Mouse (Mus musculus): ENCODE measurements around the gene Cercam. TPM values are rescaled to one million over a fixed set of nuclear protein-coding genes. Genes with fewer than 3 reads are reported as not detected.
A peak's percentile ranks its signal among the peaks of the same experiment; 100 is the strongest.
"Not testable (repeated sequence)": the region's sequence is repeated elsewhere in the genome, so short reads cannot be mapped to it uniquely, and the experiment has no call there.

Cercam gene
- polyA plus RNA-seq, 1 experiment from 2014 or later: 8.7 TPM

GRCm38 (mm10) chr2:29898081-29898480 is 29.1 kb downstream of the Cercam start:
- no peak overlapping the region for H3K4me2 ChIP-seq (ENCODE audit: low read depth, severe bottlenecking)
- WGBS: 96% methylated on average over 1 of the region's 1 CpGs
- H3K27me3 ChIP-seq (ENCODE audit: control insufficient read depth, insufficient read depth, low read length): no peaks in the 10 kb centered on the region
- H3K4me3 ChIP-seq (ENCODE audit: low read depth, low read length): no peak overlapping the region
- DNase-seq (ENCODE audit: low spot score): no peak
- no peaks in the 10 kb centered on the region for H3K4me1 ChIP-seq (ENCODE audit: control insufficient read depth, insufficient read depth, low read length)
- H3K9me3 ChIP-seq (ENCODE audit: control insufficient read depth, low read length): no peaks in the 10 kb centered on the region
- no peak overlapping the region for H3K27ac ChIP-seq (replicated peaks; ENCODE audit: low read depth, low read length)
- ATAC-seq (ENCODE audit: insufficient number of reproducible peaks, low FRiP score, low TSS enrichment, low read depth): no peak
- no peak overlapping the region for H3K9ac ChIP-seq (ENCODE audit: low read length)
- peaks cover 43% of the 10 kb centered on the region for H3K36me3 ChIP-seq (ENCODE audit: control insufficient read depth, insufficient read depth, low read length)

- Histone ChIP-seq H3K9ac (ENCODE audit: low read length) (no peak overlapping the region), H3K27ac (replicated peaks; ENCODE audit: low read depth, low read length) (no peak overlapping the region), H3K4me1 (ENCODE audit: control insufficient read depth, insufficient read depth, low read length) (no peaks in the 10 kb centered on the region), H3K36me3 (ENCODE audit: control insufficient read depth, insufficient read depth, low read length) (peaks cover 31% of the 10 kb centered on the region; the same call in 1 of the 2 replicates), H3K4me2 (ENCODE audit: low read depth, severe bottlenecking) (no peak overlapping the region), H3K9me3 (ENCODE audit: control insufficient read depth, low read length) (no peaks in the 10 kb centered on the region), H3K4me3 (ENCODE audit: low read depth, low read length) (no peak overlapping the region), H3K27me3 (ENCODE audit: control insufficient read depth, insufficient read depth, low read length) (no peaks in the 10 kb centered on the region)
- DNase-seq (ENCODE audit: low spot score) (no peak), ATAC-seq (ENCODE audit: insufficient number of reproducible peaks, low FRiP score, low TSS enrichment, low read depth) (no peak)
- WGBS: 93% methylated on average over 10 of the region's 10 CpGs
These were observed 33.2 kb downstream of the Cercam start for GRCm38 (mm10) chr2:29902194-29902593.

- WGBS: 74% methylated on average over 2 of the region's 2 CpGs
- H3K27ac ChIP-seq (replicated peaks; ENCODE audit: low read depth, low read length); H3K4me2 ChIP-seq (ENCODE audit: low read depth, severe bottlenecking); DNase-seq (ENCODE audit: low spot score); H3K4me3 ChIP-seq (ENCODE audit: low read depth, low read length); H3K27me3 ChIP-seq (ENCODE audit: control insufficient read depth, insufficient read depth, low read length); ATAC-seq (ENCODE audit: insufficient number of reproducible peaks, low FRiP score, low TSS enrichment, low read depth); H3K9ac ChIP-seq (ENCODE audit: low read length); H3K4me1 ChIP-seq (ENCODE audit: control insufficient read depth, insufficient read depth, low read length); H3K9me3 ChIP-seq (ENCODE audit: control insufficient read depth, low read length): not testable (repeated sequence)
- peaks cover 25% of the 10 kb centered on the region; the same call in 1 of the 2 replicates for H3K36me3 ChIP-seq (ENCODE audit: control insufficient read depth, insufficient read depth, low read length)
These were observed 39.2 kb downstream of the Cercam start for GRCm38 (mm10) chr2:29908171-29908570.

- Histone ChIP-seq H3K27ac (replicated peaks; ENCODE audit: low read depth, low read length) (no peak overlapping the region), H3K4me1 (ENCODE audit: control insufficient read depth, insufficient read depth, low read length) (no peaks in the 10 kb centered on the region), H3K9ac (ENCODE audit: low read length) (no peak overlapping the region), H3K27me3 (ENCODE audit: control insufficient read depth, insufficient read depth, low read length) (no peaks in the 10 kb centered on the region), H3K4me3 (ENCODE audit: low read depth, low read length) (no peak overlapping the region), H3K36me3 (ENCODE audit: control insufficient read depth, insufficient read depth, low read length) (peaks cover 27% of the 10 kb centered on the region), H3K4me2 (ENCODE audit: low read depth, severe bottlenecking) (no peak overlapping the region), H3K9me3 (ENCODE audit: control insufficient read depth, low read length) (no peaks in the 10 kb centered on the region)
- ATAC-seq (ENCODE audit: insufficient number of reproducible peaks, low FRiP score, low TSS enrichment, low read depth) (no peak), DNase-seq (ENCODE audit: low spot score) (no peak)
- 94% methylated on average over 2 of the region's 2 CpGs for WGBS
These were observed 41.1 kb downstream of the Cercam start for GRCm38 (mm10) chr2:29910042-29910441.

GRCm38 (mm10) chr2:29917621-29918020 is 48.7 kb downstream of the Cercam start:
- ATAC-seq (ENCODE audit: insufficient number of reproducible peaks, low FRiP score, low TSS enrichment, low read depth) (no peak), DNase-seq (ENCODE audit: low spot score) (no peak)
- Histone ChIP-seq H3K9ac (ENCODE audit: low read length) (no peak overlapping the region), H3K4me3 (ENCODE audit: low read depth, low read length) (no peak overlapping the region), H3K36me3 (ENCODE audit: control insufficient read depth, insufficient read depth, low read length) (peaks cover 27% of the 10 kb centered on the region), H3K27me3 (ENCODE audit: control insufficient read depth, insufficient read depth, low read length) (no peaks in the 10 kb centered on the region), H3K27ac (replicated peaks; ENCODE audit: low read depth, low read length) (no peak overlapping the region), H3K4me2 (ENCODE audit: low read depth, severe bottlenecking) (no peak overlapping the region), H3K4me1 (ENCODE audit: control insufficient read depth, insufficient read depth, low read length) (no peaks in the 10 kb centered on the region), H3K9me3 (ENCODE audit: control insufficient read depth, low read length) (no peaks in the 10 kb centered on the region)
- 93% methylated on average over 11 of the region's 11 CpGs for WGBS

- ATAC-seq (ENCODE audit: insufficient number of reproducible peaks, low FRiP score, low TSS enrichment, low read depth) (no peak), DNase-seq (ENCODE audit: low spot score) (peak; percentile 27)
- H3K9me3 ChIP-seq (ENCODE audit: control insufficient read depth, low read length): no peaks in the 10 kb centered on the region
- H3K36me3 ChIP-seq (ENCODE audit: control insufficient read depth, insufficient read depth, low read length): peaks cover 31% of the 10 kb centered on the region
- no peak overlapping the region for H3K4me3 ChIP-seq (ENCODE audit: low read depth, low read length)
- H3K27me3 ChIP-seq (ENCODE audit: control insufficient read depth, insufficient read depth, low read length): no peaks in the 10 kb centered on the region
- no peaks in the 10 kb centered on the region for H3K4me1 ChIP-seq (ENCODE audit: control insufficient read depth, insufficient read depth, low read length)
- H3K4me2 ChIP-seq (ENCODE audit: low read depth, severe bottlenecking): no peak overlapping the region
- WGBS: 85% methylated on average over 11 of the region's 11 CpGs
- no peak overlapping the region for H3K9ac ChIP-seq (ENCODE audit: low read length)
- no peak overlapping the region for H3K27ac ChIP-seq (replicated peaks; ENCODE audit: low read depth, low read length)
These were observed 53.0 kb downstream of the Cercam start for GRCm38 (mm10) chr2:29922011-29922410.

- Histone ChIP-seq H3K27ac (replicated peaks; ENCODE audit: low read depth, low read length) (no peak overlapping the region), H3K4me3 (ENCODE audit: low read depth, low read length) (no peak overlapping the region), H3K9me3 (ENCODE audit: control insufficient read depth, low read length) (no peaks in the 10 kb centered on the region), H3K36me3 (ENCODE audit: control insufficient read depth, insufficient read depth, low read length) (peaks cover 22% of the 10 kb centered on the region), H3K4me2 (ENCODE audit: low read depth, severe bottlenecking) (no peak overlapping the region), H3K9ac (ENCODE audit: low read length) (no peak overlapping the region), H3K27me3 (ENCODE audit: control insufficient read depth, insufficient read depth, low read length) (no peaks in the 10 kb centered on the region), H3K4me1 (ENCODE audit: control insufficient read depth, insufficient read depth, low read length) (no peaks in the 10 kb centered on the region)
- ATAC-seq (ENCODE audit: insufficient number of reproducible peaks, low FRiP score, low TSS enrichment, low read depth) (no peak), DNase-seq (ENCODE audit: low spot score) (no peak)
- WGBS: 93% methylated on average over 5 of the region's 5 CpGs
These were observed 57.6 kb downstream of the Cercam start for GRCm38 (mm10) chr2:29926542-29926941.

GRCm38 (mm10) chr2:29930506-29930905 is 61.5 kb downstream of the Cercam start:
- WGBS: 86% methylated on average over 10 of the region's 10 CpGs
- H3K4me2 ChIP-seq (ENCODE audit: low read depth, severe bottlenecking): no peak overlapping the region
- H3K9me3 ChIP-seq (ENCODE audit: control insufficient read depth, low read length): no peaks in the 10 kb centered on the region
- no peak for DNase-seq (ENCODE audit: low spot score)
- H3K4me1 ChIP-seq (ENCODE audit: control insufficient read depth, insufficient read depth, low read length): no peaks in the 10 kb centered on the region
- no peaks in the 10 kb centered on the region for H3K27me3 ChIP-seq (ENCODE audit: control insufficient read depth, insufficient read depth, low read length)
- H3K9ac ChIP-seq (ENCODE audit: low read length): no peak overlapping the region
- H3K27ac ChIP-seq (replicated peaks; ENCODE audit: low read depth, low read length): no peak overlapping the region
- H3K36me3 ChIP-seq (ENCODE audit: control insufficient read depth, insufficient read depth, low read length): peaks cover 3% of the 10 kb centered on the region
- no peak for ATAC-seq (ENCODE audit: insufficient number of reproducible peaks, low FRiP score, low TSS enrichment, low read depth)
- no peak overlapping the region for H3K4me3 ChIP-seq (ENCODE audit: low read depth, low read length)

GRCm38 (mm10) chr2:29931194-29931593 is 62.2 kb downstream of the Cercam start:
- H3K9ac ChIP-seq (ENCODE audit: low read length): no peak overlapping the region
- ATAC-seq (ENCODE audit: insufficient number of reproducible peaks, low FRiP score, low TSS enrichment, low read depth) (no peak), DNase-seq (ENCODE audit: low spot score) (no peak)
- H3K4me1 ChIP-seq (ENCODE audit: control insufficient read depth, insufficient read depth, low read length): 0 out of 2 replicates have a peak, but pooled peaks cover 4% of the 10 kb centered on the region
- H3K27ac ChIP-seq (replicated peaks; ENCODE audit: low read depth, low read length): no peak overlapping the region
- WGBS: 91% methylated on average over 6 of the region's 6 CpGs
- H3K4me2 ChIP-seq (ENCODE audit: low read depth, severe bottlenecking): no peak overlapping the region
- H3K36me3 ChIP-seq (ENCODE audit: control insufficient read depth, insufficient read depth, low read length): peaks cover 3% of the 10 kb centered on the region
- no peaks in the 10 kb centered on the region for H3K27me3 ChIP-seq (ENCODE audit: control insufficient read depth, insufficient read depth, low read length)
- H3K9me3 ChIP-seq (ENCODE audit: control insufficient read depth, low read length): no peaks in the 10 kb centered on the region
- no peak overlapping the region for H3K4me3 ChIP-seq (ENCODE audit: low read depth, low read length)
